Mouse (Mus musculus) T-cell, adult 66 days (primary cell): ENCODE data around the gene Coro1b. TPM values are rescaled to one million over a fixed set of nuclear protein-coding genes. Genes with fewer than 3 reads are reported as not detected.

Source experiments
- total RNA-seq, 2 experiments: library from RNA; stranded (reverse); gene quantifications; 3 replicates in 1 of 2; 4 replicates in 1 of 2; pipeline ENCODE4 v1.2.4; 2023

Gene Coro1b
- total RNA-seq, result 100 to 1,000 TPM; 127 to 139 TPM

GRCm38 (mm10) chr19:4148491-4148806, at the start of gene Coro1b:
Gene Coro1b, plus strand, starts transcription at chr19:4148619.

GRCm38 (mm10) chr19:4099837-4100717, 48.3 kb upstream of the Coro1b start, which contains the start of gene Pitpnm1:
Gene Pitpnm1, plus strand, starts transcription at chr19:4099998.

GRCm38 (mm10) chr19:4125741-4126696, 22.4 kb upstream of the Coro1b start, which contains the start of gene Aip:
Gene Aip, minus strand, starts transcription at chr19:4125858.

GRCm38 (mm10) chr19:4139446-4139845, 9.0 kb upstream of the Coro1b start, which contains the start of gene Gpr152:
Gene Gpr152, plus strand, starts transcription at chr19:4139787.

GRCm38 (mm10) chr19:4143759-4144268, 4.6 kb upstream of the Coro1b start, which contains the start of gene Cabp4:
Gene Cabp4, minus strand, starts transcription at chr19:4144033.

GRCm38 (mm10) chr19:4153232-4153654, 4.8 kb downstream of the Coro1b start, which contains the start of gene Ptprcap:
Gene Ptprcap, plus strand, starts transcription at chr19:4153604.

GRCm38 (mm10) chr19:4162646-4163542, 14.5 kb downstream of the Coro1b start, which contains the start of gene Rps6kb2:
Gene Rps6kb2, minus strand, starts transcription at chr19:4163354.

GRCm38 (mm10) chr19:4175368-4175947, 27.0 kb downstream of the Coro1b start, which contains the start of gene Carns1:
Gene Carns1, minus strand, starts transcription at chr19:4175479.

GRCm38 (mm10) chr19:4190831-4191334, 42.5 kb downstream of the Coro1b start, which contains the start of gene Tbc1d10c:
Gene Tbc1d10c, minus strand, starts transcription at chr19:4191284.

GRCm38 (mm10) chr19:4191528-4192250, 43.3 kb downstream of the Coro1b start, which contains the start of gene Ppp1ca:
Gene Ppp1ca, plus strand, starts transcription at chr19:4192065.

GRCm38 (mm10) chr19:4201291-4201909, 53.0 kb downstream of the Coro1b start, which contains the start of gene Rad9a:
Gene Rad9a, minus strand, starts transcription at chr19:4201662.

Other genes starting within 250 kb of the Coro1b start
- 10 to 100 TPM; 69.9 to 85.2 TPM for gene Tcirg1, start 241.5 kb upstream of the Coro1b start, total RNA-seq
- 10 to 100 TPM; 55.5 to 58.7 TPM for gene Ndufs8, start 235.8 kb upstream of the Coro1b start, total RNA-seq
- gene Aldh3b1, start 218.8 kb upstream of the Coro1b start, total RNA-seq, result under 1 TPM; 0.59 to 0.76 TPM
- gene Unc93b1, start 213.4 kb upstream of the Coro1b start, total RNA-seq, result 10 to 100 TPM; 15.1 to 18.0 TPM
- gene Aldh3b3, start 190.0 kb upstream of the Coro1b start, total RNA-seq, result not detected
- not detected for gene Aldh3b2, start 176.3 kb upstream of the Coro1b start, total RNA-seq
- gene Acy3, start 162.0 kb upstream of the Coro1b start, total RNA-seq, result not detected
- gene Tbx10, start 155.9 kb upstream of the Coro1b start, total RNA-seq, result not detected
- 1 to 10 TPM; 5.1 to 8.8 TPM for gene Nudt8, start 148.0 kb upstream of the Coro1b start, total RNA-seq
- 1 to 10 TPM; 1.2 to 1.4 TPM for gene Gm49405, start 148.0 kb upstream of the Coro1b start, total RNA-seq
- gene Doc2g, start 145.3 kb upstream of the Coro1b start, total RNA-seq, result 1 to 10 TPM; 3.3 to 3.8 TPM
- 10 to 100 TPM; 92.7 to 97.9 TPM for gene Ndufv1, start 135.8 kb upstream of the Coro1b start, total RNA-seq
- gene Gstp1, start 110.6 kb upstream of the Coro1b start, total RNA-seq, result 100 to 1,000 TPM; 219 to 238 TPM
- gene Gstp2, start 102.6 kb upstream of the Coro1b start, total RNA-seq, result 10 to 100 TPM; 26.7 to 30.7 TPM
- 10 to 100 TPM; 28.7 to 37.1 TPM for gene Gstp3, start 89.0 kb upstream of the Coro1b start, total RNA-seq
- not detected for gene Cabp2, start 67.0 kb upstream of the Coro1b start, total RNA-seq
- gene Cdk2ap2, start 51.4 kb upstream of the Coro1b start, total RNA-seq, result 100 to 1,000 TPM; 166 to 171 TPM
- gene Pitpnm1, start 48.6 kb upstream of the Coro1b start, total RNA-seq, result 100 to 1,000 TPM; 322 TPM
- 100 to 1,000 TPM; 144 to 147 TPM for gene Aip, start 22.8 kb upstream of the Coro1b start, total RNA-seq
- 1 to 10 TPM in 1 of 2 experiments, under 1 TPM in 1; 0.99 to 1.7 TPM for gene Gpr152, start 8.8 kb upstream of the Coro1b start, total RNA-seq
- not detected for gene Cabp4, start 4.6 kb upstream of the Coro1b start, total RNA-seq
- 100 to 1,000 TPM; 313 to 348 TPM for gene Ptprcap, start 5.0 kb downstream of the Coro1b start, total RNA-seq
- gene Rps6kb2, start 14.7 kb downstream of the Coro1b start, total RNA-seq, result 10 to 100 TPM; 34.8 to 49.8 TPM
- 10 to 100 TPM; 68.8 to 73.6 TPM for gene Carns1, start 26.9 kb downstream of the Coro1b start, total RNA-seq
- gene Tbc1d10c, start 42.7 kb downstream of the Coro1b start, total RNA-seq, result 100 to 1,000 TPM; 292 to 316 TPM
- gene Ppp1ca, start 43.4 kb downstream of the Coro1b start, total RNA-seq, result 100 to 1,000 TPM; 386 to 415 TPM
- 10 to 100 TPM; 46.6 to 54.9 TPM for gene Rad9a, start 53.0 kb downstream of the Coro1b start, total RNA-seq
- gene Clcf1, start 65.6 kb downstream of the Coro1b start, total RNA-seq, result 100 to 1,000 TPM; 139 to 167 TPM
- gene AC109138.7, start 65.7 kb downstream of the Coro1b start, total RNA-seq, result not detected
- gene Pold4, start 83.3 kb downstream of the Coro1b start, total RNA-seq, result 10 to 100 TPM; 50.8 to 51.4 TPM
- 10 to 100 TPM; 17.8 to 18.9 TPM for gene Ssh3, start 120.6 kb downstream of the Coro1b start, total RNA-seq
- 10 to 100 TPM; 19.0 to 20.5 TPM for gene Ankrd13d, start 134.5 kb downstream of the Coro1b start, total RNA-seq
- gene Grk2, start 157.6 kb downstream of the Coro1b start, total RNA-seq, result 100 to 1,000 TPM; 399 to 431 TPM
- gene Kdm2a, start 249.7 kb downstream of the Coro1b start, total RNA-seq, result 100 to 1,000 TPM; 155 to 160 TPM